Mouse (Mus musculus): Measurements from ENCODE around the gene Ankrd60.

The Ankrd60 gene

GRCm38 (mm10) chr2:173584361-173584760, 6.2 kb upstream of the Ankrd60 start:
- DNase-seq (ENCODE audit: low spot score) = peak; percentile 43

- peak; percentile 36 for DNase-seq (ENCODE audit: low spot score)
These were observed 5.3 kb upstream of the Ankrd60 start for GRCm38 (mm10) chr2:173583455-173583854.

GRCm38 (mm10) chr2:173582903-173583302, 4.7 kb upstream of the Ankrd60 start:
- no peak for DNase-seq (ENCODE audit: low spot score)

- peak; percentile 43 for DNase-seq (ENCODE audit: low spot score)
These were observed 2.9 kb upstream of the Ankrd60 start for GRCm38 (mm10) chr2:173581096-173581495.

DNA sequence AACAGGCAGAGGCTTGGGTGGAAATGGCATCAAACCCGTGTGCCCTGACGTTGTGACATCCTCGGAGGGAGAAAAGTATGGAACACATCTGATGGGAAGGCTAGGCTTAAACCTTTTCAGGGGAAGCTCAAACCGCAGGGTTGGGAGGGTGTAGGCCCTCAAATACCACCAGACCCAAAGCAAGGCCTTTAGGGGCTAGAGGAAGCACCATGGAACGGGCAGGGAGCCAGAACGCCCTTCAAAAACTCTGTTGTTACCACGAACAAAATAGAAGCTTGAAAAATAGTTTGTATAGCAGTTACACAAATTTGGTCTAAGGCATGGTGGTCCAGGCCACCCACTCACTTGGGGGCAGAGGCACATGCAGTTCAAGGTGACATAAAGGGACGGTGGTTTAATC, 430 bp upstream of the Ankrd60 start:
- DNase-seq (ENCODE audit: low spot score) = no peak

- DNase-seq (ENCODE audit: low spot score) = peak; percentile 26
These were observed 14.0 kb downstream of the Ankrd60 start for GRCm38 (mm10) chr2:173564179-173564578.

DNA sequence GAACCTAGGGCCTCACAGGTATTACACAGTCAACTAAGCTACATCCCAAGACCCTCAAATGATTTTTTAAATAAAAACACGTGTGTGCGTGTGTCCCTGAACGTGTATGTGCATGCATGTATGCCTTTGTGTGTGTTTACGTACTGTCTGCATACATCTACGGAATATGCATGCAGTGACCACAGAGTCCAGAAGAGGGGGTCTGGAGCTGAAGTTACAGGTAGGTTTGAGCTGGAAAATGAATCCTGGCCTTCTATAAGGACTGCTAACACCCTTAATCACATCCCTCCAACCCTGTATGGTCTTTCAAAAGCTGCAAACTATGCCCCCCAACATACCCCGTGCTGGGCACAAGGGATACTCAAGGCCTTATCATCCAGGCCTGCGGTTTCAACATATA, 14.8 kb downstream of the Ankrd60 start:
- peak; percentile 37 for DNase-seq (ENCODE audit: low spot score)

GRCm38 (mm10) chr2:173561851-173562442, 16.2 kb downstream of the Ankrd60 start:
- DNase-seq (ENCODE audit: low spot score) = peak; percentile 75

- DNase-seq (ENCODE audit: low spot score) = no peak
These were observed 19.3 kb downstream of the Ankrd60 start for GRCm38 (mm10) chr2:173558754-173559396.

- peak; percentile 77 for DNase-seq (ENCODE audit: low spot score)
These were observed 24.3 kb downstream of the Ankrd60 start for GRCm38 (mm10) chr2:173553863-173554262.

DNA sequence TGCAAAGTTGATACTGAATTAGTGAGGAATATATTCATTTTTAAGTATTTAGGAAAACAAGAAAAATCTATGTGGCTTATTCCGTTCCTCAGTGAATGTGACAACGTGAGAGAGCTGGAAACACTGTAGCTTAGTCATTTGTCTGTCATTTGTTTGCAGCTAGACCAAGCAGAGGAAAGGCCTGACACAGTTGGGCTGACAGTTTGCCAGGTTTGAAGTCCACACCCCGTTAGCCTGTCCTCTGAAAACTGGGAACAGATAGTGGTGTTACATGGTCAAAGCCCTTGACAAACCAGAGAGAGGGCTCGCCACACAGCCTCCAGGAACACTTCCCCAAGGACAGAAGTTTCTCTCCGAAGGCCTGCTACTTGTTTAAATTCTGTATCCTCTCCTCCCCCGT, 27.5 kb downstream of the Ankrd60 start:
- DNase-seq (ENCODE audit: low spot score) = no peak

GRCm38 (mm10) chr2:173549236-173549635, 28.9 kb downstream of the Ankrd60 start:
- no peak for DNase-seq (ENCODE audit: low spot score)

- DNase-seq (ENCODE audit: low spot score) = peak; percentile 90
These were observed 32.0 kb downstream of the Ankrd60 start for GRCm38 (mm10) chr2:173545992-173546703.

GRCm38 (mm10) chr2:173542716-173543115, 35.4 kb downstream of the Ankrd60 start:
- no peak for DNase-seq (ENCODE audit: low spot score)

DNA sequence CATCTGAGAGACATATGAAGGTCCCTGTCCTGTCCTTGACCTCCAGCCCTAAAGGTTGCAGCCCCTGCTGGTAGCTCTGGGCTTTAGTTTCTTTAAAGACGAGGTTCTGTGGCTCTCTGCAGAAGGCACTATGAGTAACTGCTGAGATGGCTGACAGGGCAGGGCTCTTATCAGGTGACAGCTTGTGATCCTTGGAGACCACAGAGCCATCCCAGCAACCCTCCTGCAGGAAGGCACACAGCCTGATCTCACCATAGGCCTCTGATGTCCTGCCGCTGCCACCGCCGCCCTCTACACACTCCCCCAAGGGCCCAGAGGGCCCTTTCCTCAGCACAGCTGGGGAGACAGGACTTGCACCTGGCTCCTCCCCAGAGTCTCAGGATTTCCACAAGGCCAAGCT, 36.4 kb downstream of the Ankrd60 start:
- no peak for DNase-seq (ENCODE audit: low spot score)

DNA sequence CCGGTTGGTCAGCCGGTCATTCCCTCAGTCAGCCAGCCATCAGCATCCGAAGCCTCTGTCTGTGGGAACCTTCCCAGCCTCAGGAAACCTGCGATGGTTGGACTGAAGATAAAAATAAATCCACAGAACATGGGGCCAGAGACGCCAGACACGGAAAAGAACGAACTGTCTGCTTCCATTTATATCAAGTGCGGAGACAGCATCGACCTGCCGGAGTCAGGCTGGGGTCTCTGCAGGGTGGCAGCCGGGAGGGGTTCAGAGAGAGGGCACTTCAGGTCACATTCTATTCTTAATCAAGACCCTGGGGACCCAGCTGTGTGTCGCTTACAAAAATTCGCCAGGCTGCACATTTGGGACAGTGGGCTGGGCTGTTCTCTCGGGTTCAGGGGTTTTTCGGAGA, 38.4 kb downstream of the Ankrd60 start:
- DNase-seq (ENCODE audit: low spot score) = no peak

DNA sequence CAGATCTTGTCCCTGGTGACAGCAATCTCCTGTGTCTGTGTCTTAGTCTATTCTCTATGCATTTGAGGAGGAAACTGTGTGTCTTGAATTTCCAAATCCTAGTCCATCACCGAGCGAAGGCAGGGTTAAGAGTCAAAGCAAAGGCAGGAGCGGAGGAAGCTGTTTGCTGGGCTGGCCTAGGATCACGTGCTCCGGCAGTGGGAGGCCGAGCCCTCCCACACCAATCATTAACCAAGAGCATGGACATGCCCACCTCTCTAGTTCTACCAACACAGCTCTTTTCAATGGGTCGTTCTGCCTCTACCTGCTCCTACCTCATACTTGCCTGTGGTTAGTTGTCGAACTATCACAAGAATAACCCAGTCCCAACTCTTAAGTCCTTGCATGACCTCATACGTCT, 42.3 kb downstream of the Ankrd60 start:
- DNase-seq (ENCODE audit: low spot score) = no peak

- no peak for DNase-seq (ENCODE audit: low spot score)
These were observed 42.8 kb downstream of the Ankrd60 start for GRCm38 (mm10) chr2:173535390-173535789.

DNA sequence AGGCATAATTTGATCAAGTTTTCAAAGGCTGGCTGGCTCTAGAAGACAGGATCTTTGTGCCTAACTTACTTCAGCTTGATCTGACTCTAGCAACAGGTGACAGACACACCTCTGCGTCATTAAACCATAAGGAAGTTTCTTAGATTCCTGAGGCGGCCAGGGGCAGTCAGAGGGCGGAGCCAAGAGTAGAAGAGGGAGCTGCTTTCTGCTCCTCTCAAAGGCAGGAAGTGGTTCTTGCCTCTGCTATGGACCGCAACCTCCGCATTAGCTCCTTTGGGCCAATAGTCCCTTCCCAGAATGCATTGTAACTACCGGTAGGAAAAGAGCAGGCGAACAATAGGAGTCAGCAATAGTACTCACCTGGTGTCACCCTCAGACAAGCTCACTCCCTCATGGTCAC, 43.6 kb downstream of the Ankrd60 start:
- no peak for DNase-seq (ENCODE audit: low spot score)

DNA sequence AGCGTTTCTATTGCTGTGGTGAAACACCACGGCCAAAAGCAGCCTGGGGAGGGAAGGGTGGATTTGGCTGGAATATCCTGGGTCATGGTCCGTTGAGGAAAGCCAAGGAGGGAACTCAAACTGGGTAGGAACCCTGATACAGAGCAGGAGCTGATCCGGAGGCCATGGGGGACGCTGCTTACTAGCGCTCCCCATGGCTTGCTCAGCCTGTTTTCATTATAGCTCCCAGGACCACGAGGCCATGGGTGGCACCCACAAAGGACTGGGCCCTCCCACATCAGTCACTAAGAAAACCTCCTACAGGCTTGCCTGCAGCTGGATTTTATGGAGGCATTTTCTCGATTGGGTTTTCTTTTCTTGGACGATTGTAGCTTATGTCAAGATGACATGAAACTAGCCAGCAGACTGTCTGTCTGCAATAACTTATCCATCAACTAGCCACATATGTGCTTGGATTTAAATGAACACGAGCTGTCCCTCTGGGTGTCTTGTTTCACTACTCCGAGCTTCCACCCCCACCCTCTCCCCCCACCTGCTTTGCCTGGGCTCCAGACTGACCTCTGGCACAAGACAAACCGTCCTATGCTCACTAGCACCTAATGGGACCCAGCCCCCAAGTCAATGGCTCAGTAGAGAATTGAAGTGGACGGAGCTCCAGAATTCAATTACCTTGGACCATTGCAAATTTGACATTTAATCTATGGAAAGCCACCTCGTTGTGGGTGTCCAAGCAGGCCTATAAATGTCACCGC, 45.3 kb downstream of the Ankrd60 start:
- DNase-seq (ENCODE audit: low spot score) = no peak

DNA sequence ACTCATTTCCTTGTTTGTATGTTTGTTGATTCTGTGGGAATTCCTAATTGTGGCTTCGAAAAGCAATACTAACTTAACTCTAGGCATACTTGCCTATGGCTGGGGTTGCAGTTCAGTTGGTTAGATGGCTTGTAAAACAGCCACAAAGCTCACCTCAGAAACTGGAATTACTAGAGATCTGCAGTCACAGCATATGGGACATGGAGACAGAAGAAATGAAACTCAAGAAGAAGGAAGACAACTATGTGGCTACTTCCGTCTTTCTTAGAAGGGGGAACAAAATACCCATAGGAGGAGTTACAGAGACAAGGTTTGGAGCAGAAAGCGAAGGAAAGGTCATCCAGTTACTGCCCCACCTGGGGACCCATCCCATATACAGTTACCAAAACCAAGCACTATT, 49.7 kb downstream of the Ankrd60 start:
- no peak for DNase-seq (ENCODE audit: low spot score)

DNA sequence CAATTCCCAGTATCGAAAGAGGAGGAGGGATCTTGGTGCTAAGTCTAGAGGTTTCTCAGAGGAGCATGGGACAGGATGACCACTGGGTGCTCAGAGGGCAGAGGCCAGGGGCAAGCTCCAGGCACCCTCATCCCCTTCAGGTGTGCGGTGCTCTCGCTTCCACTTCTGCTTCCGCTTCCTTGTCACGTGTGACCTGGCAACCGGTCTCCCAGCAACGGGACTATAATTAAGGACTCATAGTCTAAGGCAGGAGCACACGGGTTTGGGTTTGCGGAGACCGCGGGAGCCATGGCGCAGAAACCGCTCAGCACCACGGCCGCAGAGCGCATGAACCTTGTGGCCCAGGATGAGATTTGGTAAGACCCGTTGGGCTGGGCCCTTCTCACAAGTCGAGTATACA, 55.8 kb downstream of the Ankrd60 start, which contains the start of gene 1700021F07Rik:
Gene 1700021F07Rik (plus strand): TSS at position 211 of the 400 bp plus-strand sequence.
- no peak for DNase-seq (ENCODE audit: low spot score)
